ENCODE assay signal across 8 mouse cellular contexts in the genomic region with DNA sequence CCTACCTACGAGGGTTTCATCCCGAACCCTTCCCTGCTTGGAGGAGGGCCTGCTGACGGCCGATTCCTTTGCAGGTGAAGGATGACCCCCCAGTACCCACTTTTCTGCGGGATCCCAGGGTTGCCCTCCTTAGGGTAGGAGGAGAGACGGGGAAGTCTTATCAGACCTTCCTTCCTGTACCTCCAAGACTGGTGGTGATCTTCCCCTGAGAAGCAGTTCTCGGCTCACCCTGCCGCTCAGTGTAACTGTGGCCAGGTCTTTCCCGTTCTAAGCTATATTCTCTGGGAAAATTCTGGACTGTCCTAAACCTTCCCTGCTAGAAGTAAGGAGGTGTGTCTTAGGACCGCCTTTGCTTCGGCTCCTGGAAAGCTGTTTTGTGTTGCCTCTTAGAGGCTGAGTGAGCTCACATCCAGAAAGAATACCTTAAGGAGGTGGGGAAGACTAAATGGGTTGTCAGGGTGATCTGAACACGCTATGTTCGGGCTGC. TPM values are rescaled to one million over a fixed set of nuclear protein-coding genes. Genes with fewer than 3 reads are reported as not detected.
A peak's percentile ranks its signal among the peaks of the same experiment; 100 is the strongest.
DNase-seq lines count a peak whose midpoint lies in the region; ATAC-seq and TF ChIP-seq lines count a peak whose summit lies in the region.

No protein-coding gene starts in this region.

- H3K79me2 ChIP-seq in heart, adult 2 months (replicated peaks; ENCODE audit: control insufficient read depth, insufficient read depth, low read length) = peaks cover 5% of the 10 kb centered on the region
- H3K79me2 ChIP-seq in MEL (ENCODE audit: control insufficient read depth, insufficient read depth, low read length, poor library complexity) = peaks cover 51% of the 10 kb centered on the region
- peaks cover 11% of the 10 kb centered on the region; the same call in 1 of the 2 replicates for H3K79me2 ChIP-seq in liver, adult 2 months (ENCODE audit: control insufficient read depth, insufficient read depth, low read length)

- peak overlapping the region; percentile 94 for H3K4me3 ChIP-seq in heart, adult 2 months
- H3K4me3 ChIP-seq in MEL (ENCODE audit: control insufficient read depth in 1 of 2, insufficient read depth in 1 of 2, low read depth in 2 of 2, low read length in 2 of 2) = peak overlapping the region; percentile 65 to 74
- H3K4me3 ChIP-seq in forebrain, embryonic 13.5 days = peak overlapping the region; percentile 83
- peak overlapping the region; percentile 60 for H3K4me3 ChIP-seq in liver, adult 2 months (ENCODE audit: insufficient read depth, low read depth, low read length)
- H3K4me3 ChIP-seq in stomach, embryonic 16.5 days (replicated peaks; ENCODE audit: low read length) = peak overlapping the region; percentile 94

- peaks cover 11% of the 10 kb centered on the region for H3K36me3 ChIP-seq in heart, adult 2 months (ENCODE audit: control insufficient read depth, insufficient read depth, low read length)
- peaks cover 0 to 36% of the 10 kb centered on the region in 2 experiments; a peak in 3 of 4 replicates for H3K36me3 ChIP-seq in MEL (ENCODE audit: control insufficient read depth in 1 of 2, insufficient read depth in 2 of 2, low read length in 2 of 2)
- peaks cover 27% of the 10 kb centered on the region for H3K36me3 ChIP-seq in forebrain, embryonic 13.5 days (ENCODE audit: poor library complexity, severe bottlenecking)
- H3K36me3 ChIP-seq in liver, adult 2 months (ENCODE audit: control insufficient read depth, insufficient read depth, low read length) = peaks cover 8% of the 10 kb centered on the region
- 0 out of 2 replicates have a peak, but pooled peaks cover 3% of the 10 kb centered on the region for H3K36me3 ChIP-seq in stomach, embryonic 16.5 days (ENCODE audit: control insufficient read depth, insufficient read depth, low read length)

- no peaks in the 10 kb centered on the region for H3K9me3 ChIP-seq in MEL (replicated peaks; ENCODE audit: insufficient read depth, low read length)
- H3K9me3 ChIP-seq in forebrain, embryonic 13.5 days (replicated peaks) = no peaks in the 10 kb centered on the region
- H3K9me3 ChIP-seq in stomach, embryonic 16.5 days (replicated peaks; ENCODE audit: control insufficient read depth, low read length) = no peaks in the 10 kb centered on the region

- TF ChIP-seq POLR2A in heart, adult 2 months (IDR thresholded peaks at IDR 0.05; ENCODE audit: insufficient read depth, low read depth, low read length) = no peak
- TF ChIP-seq POLR2A in MEL (IDR thresholded peaks at IDR 0.05; ENCODE audit: control insufficient read depth in 1 of 2, insufficient read depth in 1 of 2, low read depth in 1 of 2, low read length in 2 of 2, poor library complexity in 1 of 2) = peak; percentile 66 to 85; a peak in 3 of 4 replicates
- no peak for TF ChIP-seq POLR2A in liver, adult 2 months (IDR thresholded peaks at IDR 0.05; ENCODE audit: extremely low read depth, insufficient read depth, low read length)

- H3K4me1 ChIP-seq in heart, adult 2 months (ENCODE audit: control insufficient read depth, insufficient read depth, low read length) = peaks cover 5% of the 10 kb centered on the region
- peaks cover 3 to 19% of the 10 kb centered on the region in 2 experiments for H3K4me1 ChIP-seq in MEL (ENCODE audit: control insufficient read depth in 1 of 2, insufficient read depth in 2 of 2, low read length in 2 of 2)
- H3K4me1 ChIP-seq in forebrain, embryonic 13.5 days = peaks cover 38% of the 10 kb centered on the region
- peaks cover 10% of the 10 kb centered on the region for H3K4me1 ChIP-seq in liver, adult 2 months (ENCODE audit: control insufficient read depth, insufficient read depth, low read length)
- H3K4me1 ChIP-seq in stomach, embryonic 16.5 days (ENCODE audit: control insufficient read depth, insufficient read depth, low read length) = peaks cover 31% of the 10 kb centered on the region

- DNase-seq in heart, adult 2 months = no peak
- no peak for DNase-seq in heart, postnatal 36 days
- no peak for DNase-seq in MEL (ENCODE audit: low read depth, low spot score)
- DNase-seq in liver, adult 2 months (ENCODE audit: extremely low read depth, low read depth, low spot score) = no peak
- DNase-seq in Muller cell, postnatal 12 days (ENCODE audit: inconsistent ontology term) = no peak
- DNase-seq in layer of hippocampus, postnatal 25 days (ENCODE audit: extremely low spot score in 1 of 2, low spot score in 1 of 2) = no peak

- TF ChIP-seq EP300 in heart, adult 2 months (IDR thresholded peaks at IDR 0.05; ENCODE audit: insufficient read depth, low read depth, low read length) = no peak
- TF ChIP-seq EP300 in MEL (IDR thresholded peaks at IDR 0.05; ENCODE audit: low read depth in 1 of 2, low read length in 2 of 2) = peak in 1 of 2 experiments; percentile 41; a peak in 2 of 4 replicates

- no peak for TF ChIP-seq CTCF in heart, adult 2 months (IDR thresholded peaks at IDR 0.05)
- no peak for TF ChIP-seq CTCF in MEL (IDR thresholded peaks at IDR 0.05 in 2 of 3, conservative IDR thresholded peaks at IDR 0.05 in 1 of 3; ENCODE audit: control insufficient read depth in 1 of 3, insufficient read depth in 1 of 3, low read depth in 2 of 3, low read length in 3 of 3, poor library complexity in 1 of 3, severe bottlenecking in 1 of 3)
- no peak for TF ChIP-seq CTCF in liver, adult 2 months (IDR thresholded peaks at IDR 0.05; ENCODE audit: low read depth, low read length)

- peak overlapping the region; percentile 75 for H3K9ac ChIP-seq in heart, adult 2 months (ENCODE audit: low read depth, low read length)
- H3K9ac ChIP-seq in MEL (ENCODE audit: control insufficient read depth, low read depth, low read length, poor library complexity, severe bottlenecking) = peak overlapping the region; percentile 96
- peak overlapping the region; percentile 80 for H3K9ac ChIP-seq in forebrain, embryonic 13.5 days
- peak overlapping the region; percentile 74 for H3K9ac ChIP-seq in liver, adult 2 months (ENCODE audit: low read depth, low read length)
- peak overlapping the region; percentile 78 for H3K9ac ChIP-seq in stomach, embryonic 16.5 days (ENCODE audit: low read length)

- peak; percentile 16; the same call in 1 of the 2 replicates for ATAC-seq in forebrain, embryonic 13.5 days
- ATAC-seq in stomach, embryonic 16.5 days (ENCODE audit: insufficient read depth, low FRiP score) = 0 out of 2 replicates have a peak, but pooled peaks have one; percentile 3

- no peak for TF ChIP-seq RAD21 in MEL (IDR thresholded peaks at IDR 0.05; ENCODE audit: low read depth, low read length)

- H3K27me3 ChIP-seq in heart, adult 2 months (ENCODE audit: control insufficient read depth, insufficient read depth, low read length) = no peaks in the 10 kb centered on the region
- no peaks in the 10 kb centered on the region for H3K27me3 ChIP-seq in MEL (ENCODE audit: control insufficient read depth in 1 of 2, insufficient read depth in 2 of 2, low read length in 2 of 2)
- no peaks in the 10 kb centered on the region for H3K27me3 ChIP-seq in forebrain, embryonic 13.5 days
- no peaks in the 10 kb centered on the region for H3K27me3 ChIP-seq in liver, adult 2 months (ENCODE audit: control insufficient read depth, insufficient read depth, low read length)
- H3K27me3 ChIP-seq in stomach, embryonic 16.5 days (ENCODE audit: control insufficient read depth, insufficient read depth, low read length) = no peaks in the 10 kb centered on the region

- intact Hi-C loops in heart, adult 2 months (cut with DNase I) = loop anchor here (2.0 kb wide), 1 partner anchor 16 kb away; no protein-coding TSS in a partner anchor
- intact Hi-C loops in heart, postnatal 36 days (cut with DNase I) = no loop called here

- under 1% methylated on average over 13 of the region's 13 CpGs for WGBS in heart, adult 2 months
- WGBS in forebrain, embryonic 13.5 days = under 1% methylated on average over 13 of the region's 13 CpGs
- WGBS in liver, adult 2 months = under 1% methylated on average over 13 of the region's 13 CpGs
- WGBS in stomach, embryonic 16.5 days = under 1% methylated on average over 13 of the region's 13 CpGs

- peak overlapping the region; percentile 68 for H3K4me2 ChIP-seq in forebrain, embryonic 13.5 days
- H3K4me2 ChIP-seq in stomach, embryonic 16.5 days (ENCODE audit: low read depth, low read length) = peak overlapping the region; percentile 70

- H3K27ac ChIP-seq in heart, adult 2 months = peak overlapping the region; percentile 95
- H3K27ac ChIP-seq in MEL (ENCODE audit: control insufficient read depth, low read depth, low read length) = peak overlapping the region; percentile 100
- peak overlapping the region; percentile 98 for H3K27ac ChIP-seq in forebrain, embryonic 13.5 days
- peak overlapping the region; percentile 72 for H3K27ac ChIP-seq in liver, adult 2 months (replicated peaks; ENCODE audit: insufficient read depth, low read depth, low read length)
- peak overlapping the region; percentile 98 for H3K27ac ChIP-seq in stomach, embryonic 16.5 days (ENCODE audit: low read length)

RNA-seq across cellular contexts. Expression of a gene that starts 0.5 kb away (rescaled TPM):
- total RNA-seq in heart, adult 2 months (2021) = 10 to 100 TPM; 15.5 to 21.6 TPM
- polyA plus RNA-seq in heart, adult 2 months (2012; rRNA removed) = 8.6 and 20.5 TPM in 2 replicates
- 10 to 100 TPM; 15.8 to 16.3 TPM for total RNA-seq in heart, postnatal 36 days (2021)
- 21.2 and 21.5 TPM in 2 replicates for total RNA-seq in MEL (2012; rRNA removed)
- polyA plus RNA-seq in MEL (2012; ENCODE audit: insufficient read depth in 1 of 2, insufficient read length in 2 of 2, low read depth in 1 of 2, low replicate concordance in 2 of 2, missing spikeins in 1 of 2) = 10 to 100 TPM in 1 of 2 experiments, not detected in 1; 24.4 TPM
- 74.4 and 85.8 TPM in 2 replicates for polyA plus RNA-seq in forebrain, embryonic 13.5 days (2015; fragmentation: Nextera tagmentation; extraction: Ambion mirVana)
- 20.9 and 25.0 TPM in 2 replicates for total RNA-seq in liver, adult 2 months (2014; rRNA removed)
- polyA plus RNA-seq in liver, adult 2 months (2012; rRNA removed) = 8.7 and 9.0 TPM in 2 replicates
- 54.4 and 54.5 TPM in 2 replicates for polyA plus RNA-seq in stomach, embryonic 16.5 days (2015; fragmentation: Nextera tagmentation; extraction: Ambion mirVana)
- 10 to 100 TPM; 10.5 to 13.7 TPM for total RNA-seq in layer of hippocampus, postnatal 25 days (2021)

RNA-seq across cellular contexts. Expression of a gene that starts 0.6 kb away (rescaled TPM):
- total RNA-seq in heart, adult 2 months (2021) = 10 to 100 TPM; 14.7 to 21.2 TPM
- polyA plus RNA-seq in heart, adult 2 months (2012; rRNA removed) = 33.1 and 41.9 TPM in 2 replicates
- total RNA-seq in heart, postnatal 36 days (2021) = 10 to 100 TPM; 15.3 to 20.6 TPM
- total RNA-seq in MEL (2012; rRNA removed) = 48.1 and 56.9 TPM in 2 replicates
- 10 to 100 TPM in 1 of 2 experiments, not detected in 1; 97.8 TPM for polyA plus RNA-seq in MEL (2012; ENCODE audit: insufficient read depth in 1 of 2, insufficient read length in 2 of 2, low read depth in 1 of 2, low replicate concordance in 2 of 2, missing spikeins in 1 of 2)
- 14.8 and 17.8 TPM in 2 replicates for polyA plus RNA-seq in forebrain, embryonic 13.5 days (2015; fragmentation: Nextera tagmentation; extraction: Ambion mirVana)
- 10.6 and 12.1 TPM in 2 replicates for total RNA-seq in liver, adult 2 months (2014; rRNA removed)
- 11.0 and 16.3 TPM in 2 replicates for polyA plus RNA-seq in liver, adult 2 months (2012; rRNA removed)
- 11.3 and 12.4 TPM in 2 replicates for polyA plus RNA-seq in stomach, embryonic 16.5 days (2015; fragmentation: Nextera tagmentation; extraction: Ambion mirVana)
- total RNA-seq in layer of hippocampus, postnatal 25 days (2021) = 10 to 100 TPM; 26.7 to 27.1 TPM

RNA-seq across cellular contexts. Expression of a gene that starts 22.4 kb away (rescaled TPM):
- total RNA-seq in heart, adult 2 months (2021) = 100 to 1,000 TPM; 222 to 256 TPM
- 150 and 194 TPM in 2 replicates for polyA plus RNA-seq in heart, adult 2 months (2012; rRNA removed)
- 100 to 1,000 TPM; 236 to 256 TPM for total RNA-seq in heart, postnatal 36 days (2021)
- 0.19 and 0.23 TPM in 2 replicates for total RNA-seq in MEL (2012; rRNA removed)
- polyA plus RNA-seq in MEL (2012; ENCODE audit: insufficient read depth in 1 of 2, insufficient read length in 2 of 2, low read depth in 1 of 2, low replicate concordance in 2 of 2, missing spikeins in 1 of 2) = under 1 TPM in 1 of 2 experiments, not detected in 1; 0.42 TPM
- polyA plus RNA-seq in forebrain, embryonic 13.5 days (2015; fragmentation: Nextera tagmentation; extraction: Ambion mirVana) = 0.72 and 0.81 TPM in 2 replicates
- total RNA-seq in liver, adult 2 months (2014; rRNA removed) = 0.28 TPM in 1 of 2 replicates, not detected in the other
- not detected in 2 replicates for polyA plus RNA-seq in liver, adult 2 months (2012; rRNA removed)
- polyA plus RNA-seq in stomach, embryonic 16.5 days (2015; fragmentation: Nextera tagmentation; extraction: Ambion mirVana) = 5.6 and 31.0 TPM in 2 replicates
- total RNA-seq in layer of hippocampus, postnatal 25 days (2021) = under 1 TPM in 1 of 2 experiments, not detected in 1; 0.20 TPM

RNA-seq across cellular contexts. Expression of a gene that starts 41.0 kb away (rescaled TPM):
- total RNA-seq in heart, adult 2 months (2021) = 1 to 10 TPM in 1 of 2 experiments, not detected in 1; 1.9 TPM
- polyA plus RNA-seq in heart, adult 2 months (2012; rRNA removed) = 0.82 and 5.4 TPM in 2 replicates
- under 1 TPM; 0.27 to 0.64 TPM for total RNA-seq in heart, postnatal 36 days (2021)
- 3.7 and 4.9 TPM in 2 replicates for total RNA-seq in MEL (2012; rRNA removed)
- 10 to 100 TPM in 1 of 2 experiments, not detected in 1; 14.6 TPM for polyA plus RNA-seq in MEL (2012; ENCODE audit: insufficient read depth in 1 of 2, insufficient read length in 2 of 2, low read depth in 1 of 2, low replicate concordance in 2 of 2, missing spikeins in 1 of 2)
- 1.7 and 2.4 TPM in 2 replicates for polyA plus RNA-seq in forebrain, embryonic 13.5 days (2015; fragmentation: Nextera tagmentation; extraction: Ambion mirVana)
- total RNA-seq in liver, adult 2 months (2014; rRNA removed) = not detected in 2 replicates
- 0.34 TPM in 1 of 2 replicates, not detected in the other for polyA plus RNA-seq in liver, adult 2 months (2012; rRNA removed)
- 8.1 and 8.5 TPM in 2 replicates for polyA plus RNA-seq in stomach, embryonic 16.5 days (2015; fragmentation: Nextera tagmentation; extraction: Ambion mirVana)
- total RNA-seq in layer of hippocampus, postnatal 25 days (2021) = not detected

RNA-seq across cellular contexts. Expression of a gene that starts 44.4 kb away (rescaled TPM):
- under 1 TPM; 0.23 to 0.27 TPM for total RNA-seq in heart, adult 2 months (2021)
- polyA plus RNA-seq in heart, adult 2 months (2012; rRNA removed) = 0.21 TPM in 1 of 2 replicates, not detected in the other
- total RNA-seq in heart, postnatal 36 days (2021) = under 1 TPM in 1 of 2 experiments, not detected in 1; 0.24 TPM
- total RNA-seq in MEL (2012; rRNA removed) = 3.8 and 4.7 TPM in 2 replicates
- 1 to 10 TPM in 1 of 2 experiments, not detected in 1; 7.7 TPM for polyA plus RNA-seq in MEL (2012; ENCODE audit: insufficient read depth in 1 of 2, insufficient read length in 2 of 2, low read depth in 1 of 2, low replicate concordance in 2 of 2, missing spikeins in 1 of 2)
- polyA plus RNA-seq in forebrain, embryonic 13.5 days (2015; fragmentation: Nextera tagmentation; extraction: Ambion mirVana) = 0.15 and 0.37 TPM in 2 replicates
- total RNA-seq in liver, adult 2 months (2014; rRNA removed) = 0.20 TPM in 1 of 2 replicates, not detected in the other
- 0.05 and 0.43 TPM in 2 replicates for polyA plus RNA-seq in liver, adult 2 months (2012; rRNA removed)
- 13.7 and 13.8 TPM in 2 replicates for polyA plus RNA-seq in stomach, embryonic 16.5 days (2015; fragmentation: Nextera tagmentation; extraction: Ambion mirVana)
- total RNA-seq in layer of hippocampus, postnatal 25 days (2021) = under 1 TPM; 0.47 to 0.64 TPM

Comparison
In these comparisons a context has a peak if more than half of its experiments do, and no peak if none do; other contexts are left out.
1. POLR2A ChIP-seq: peak in MEL (2 of 2); none in heart, adult 2 months (single experiment) and liver, adult 2 months (single experiment).
2. RNA of a gene that starts 22.4 kb away (total RNA-seq): 222 to 256 TPM in heart, adult 2 months and 236 to 256 TPM in heart, postnatal 36 days; 0.28 TPM in liver, adult 2 months, 0.20 TPM in layer of hippocampus, postnatal 25 days and 0.19 to 0.23 TPM in MEL; every median in the first group is over 100 times any median in the second.
3. Peak in every context shown above with its lines, with median percentiles within 50 percentile points of each other: H3K27ac ChIP-seq, H3K4me3 ChIP-seq and H3K9ac ChIP-seq.